Mouse (Mus musculus): Measurements from ENCODE around the gene Olfr465-ps1. TPM values are rescaled to one million over a fixed set of nuclear protein-coding genes. Genes with fewer than 3 reads are reported as not detected.

The Olfr465-ps1 gene
- not detected in 2 replicates for total RNA-seq (2015)
- not detected in 2 replicates for total RNA-seq (2017)

- no peak for ATAC-seq (ENCODE audit: poor library complexity, severe bottlenecking)
Measured at GRCm38 (mm10) chr13:65137789-65138188, at the start of gene Olfr465-ps1. Gene Olfr465-ps1, plus strand, starts transcription at chr13:65138089.

GRCm38 (mm10) chr13:65095923-65096322 is 42.0 kb upstream of the Olfr465-ps1 start:
- peak; percentile 56 for ATAC-seq (ENCODE audit: poor library complexity, severe bottlenecking)

DNA sequence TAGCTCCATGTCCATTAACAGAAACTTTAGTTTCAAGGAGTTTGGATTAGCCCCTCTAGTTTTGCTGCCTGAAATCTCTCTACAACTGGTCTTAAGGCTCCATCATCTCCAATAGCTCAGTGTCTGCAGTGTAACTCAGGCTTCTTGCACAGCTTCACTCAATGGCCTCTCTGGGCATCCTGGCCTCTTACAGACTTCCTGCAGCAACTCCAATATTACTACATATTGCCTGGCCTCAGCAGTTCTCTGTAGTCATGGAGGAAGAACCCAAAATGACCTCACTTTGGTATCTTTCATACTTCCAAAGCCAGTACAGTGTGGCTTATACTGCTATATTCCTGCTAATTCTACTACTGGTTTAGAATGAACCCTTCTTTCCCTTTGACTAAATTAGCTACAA is 40.9 kb upstream of the Olfr465-ps1 start:
- peak; percentile 69 for ATAC-seq (ENCODE audit: poor library complexity, severe bottlenecking)

GRCm38 (mm10) chr13:65100678-65101077 is 37.2 kb upstream of the Olfr465-ps1 start:
- no peak for ATAC-seq (ENCODE audit: poor library complexity, severe bottlenecking)

- ATAC-seq (ENCODE audit: poor library complexity, severe bottlenecking): peak; percentile 84
Measured at GRCm38 (mm10) chr13:65101232-65101631, 36.7 kb upstream of the Olfr465-ps1 start.

DNA sequence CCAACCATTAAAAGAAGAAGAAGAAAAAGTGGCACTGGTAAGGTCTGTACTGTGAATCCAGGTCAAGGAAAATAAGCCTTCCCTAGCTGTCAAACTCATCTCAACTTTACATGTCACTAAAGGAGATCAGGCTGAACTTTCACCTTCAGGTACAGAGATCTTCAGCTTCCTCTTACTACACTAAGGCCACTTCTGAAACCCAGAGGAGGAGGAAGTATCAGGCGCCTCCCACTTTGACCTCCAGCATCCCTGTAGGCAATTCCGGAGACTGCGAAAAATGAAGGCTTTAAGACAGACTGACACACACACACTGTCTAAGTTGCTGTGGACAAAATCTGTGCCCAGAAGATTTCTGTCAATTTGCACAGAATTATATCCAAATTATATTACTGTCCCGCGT is 25.9 kb upstream of the Olfr465-ps1 start:
- ATAC-seq (ENCODE audit: poor library complexity, severe bottlenecking): peak; percentile 81

DNA sequence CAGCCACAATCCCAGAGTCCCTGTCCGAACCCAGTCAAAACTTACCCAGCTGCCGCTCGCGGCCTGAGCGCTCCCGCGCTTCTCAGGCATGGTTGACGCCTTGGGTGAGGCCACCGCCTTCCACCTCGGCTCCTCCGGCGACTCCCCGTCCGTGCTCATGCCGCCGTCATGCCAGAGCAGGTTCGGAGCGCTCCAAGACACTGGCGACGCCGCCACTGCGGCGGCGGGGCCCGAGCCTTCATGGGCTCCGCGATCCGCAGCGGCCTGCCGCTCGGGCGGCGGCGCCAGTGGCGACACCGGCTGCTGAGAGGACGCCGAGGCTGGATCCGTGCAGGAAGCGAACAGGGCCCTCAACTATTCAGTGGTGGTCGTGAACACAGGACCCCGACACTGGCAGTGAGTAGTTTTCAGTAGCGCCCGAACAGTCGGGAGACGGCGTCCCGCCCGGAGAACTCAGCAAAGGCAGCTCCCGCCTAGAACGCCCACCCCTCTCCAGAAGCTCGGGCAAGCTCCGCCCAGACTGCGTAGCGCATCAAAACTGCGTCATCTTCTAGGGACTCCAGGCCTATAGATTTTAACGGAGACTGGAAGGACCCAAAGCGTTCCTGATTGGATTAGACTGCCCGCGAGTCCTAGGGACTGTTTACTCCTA is 25.3 kb upstream of the Olfr465-ps1 start, which contains the start of gene Mfsd14b:
Mfsd14b (minus strand) TSS at position 517 of the 652 bp plus-strand sequence.
- ATAC-seq (ENCODE audit: poor library complexity, severe bottlenecking): peak; percentile 83

GRCm38 (mm10) chr13:65113239-65113638 is 24.6 kb upstream of the Olfr465-ps1 start:
- ATAC-seq (ENCODE audit: poor library complexity, severe bottlenecking): peak; percentile 33

- no peak for ATAC-seq (ENCODE audit: poor library complexity, severe bottlenecking)
Measured at GRCm38 (mm10) chr13:65120984-65121383, 16.9 kb upstream of the Olfr465-ps1 start.

GRCm38 (mm10) chr13:65122111-65122510 is 15.8 kb upstream of the Olfr465-ps1 start:
- ATAC-seq (ENCODE audit: poor library complexity, severe bottlenecking): peak; percentile 97

DNA sequence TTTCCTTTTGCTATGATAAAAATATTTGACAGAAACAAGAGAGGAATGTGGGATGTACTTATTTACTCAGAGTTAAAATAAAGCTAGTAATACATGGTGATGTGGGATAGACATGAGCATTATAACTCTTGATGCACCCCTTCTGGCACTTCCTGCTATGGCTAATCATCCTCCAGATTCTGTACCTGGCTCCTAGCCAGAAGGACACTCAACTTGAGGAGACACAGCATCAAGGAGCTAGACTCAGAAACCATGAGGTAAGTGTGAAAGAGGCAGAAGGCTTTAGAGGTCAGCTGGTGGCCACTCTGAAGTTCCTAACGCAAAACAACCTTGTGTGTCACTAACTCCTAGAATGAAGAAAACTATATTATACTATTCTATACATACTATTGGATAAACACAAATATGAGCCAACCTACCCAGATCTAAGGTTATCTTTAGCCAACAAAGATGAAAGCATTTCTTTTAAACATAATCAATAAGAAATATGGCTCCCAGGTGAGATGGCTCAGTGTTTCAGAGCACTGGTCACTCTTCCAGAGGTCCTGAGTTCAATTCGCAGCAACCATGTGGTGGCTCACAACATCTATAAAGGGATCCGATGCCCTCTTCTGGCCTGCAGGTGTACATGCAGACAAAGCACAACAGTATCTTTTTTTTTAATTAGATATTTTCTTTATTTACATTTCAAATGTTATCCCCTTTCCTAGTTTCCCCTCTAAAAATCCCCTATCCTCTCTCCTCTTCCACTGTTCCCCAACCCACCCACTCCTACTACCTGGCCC is 10.6 kb upstream of the Olfr465-ps1 start:
- peak; percentile 75 for ATAC-seq (ENCODE audit: poor library complexity, severe bottlenecking)

- ATAC-seq (ENCODE audit: poor library complexity, severe bottlenecking): no peak
Measured at GRCm38 (mm10) chr13:65149940-65150339, 12.1 kb downstream of the Olfr465-ps1 start, which contains the start of gene Olfr466. Gene Olfr466, plus strand, starts transcription at chr13:65150240.

DNA sequence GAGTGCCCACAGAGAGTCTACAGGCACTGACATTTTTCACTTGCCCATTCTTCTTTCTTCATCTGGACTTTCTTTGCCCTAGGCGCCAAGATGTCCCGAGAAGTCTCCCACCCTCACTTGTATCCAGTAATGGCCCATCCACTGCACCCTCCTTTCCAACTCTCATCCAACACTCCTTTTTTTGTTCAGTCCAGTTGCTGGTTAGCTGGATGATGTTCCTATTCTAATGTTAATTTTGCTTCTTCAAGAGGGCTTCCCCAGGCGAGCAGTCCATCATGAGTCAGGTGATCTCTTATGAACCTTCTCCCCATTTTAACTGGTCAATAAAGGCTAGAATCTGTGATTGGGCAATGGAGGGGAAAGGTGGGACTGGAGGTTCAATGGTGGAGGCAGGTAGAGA is 36.2 kb downstream of the Olfr465-ps1 start:
- ATAC-seq (ENCODE audit: poor library complexity, severe bottlenecking): no peak

- ATAC-seq (ENCODE audit: poor library complexity, severe bottlenecking): peak; percentile 98
Measured at GRCm38 (mm10) chr13:65175734-65176471, 38.0 kb downstream of the Olfr465-ps1 start.

DNA sequence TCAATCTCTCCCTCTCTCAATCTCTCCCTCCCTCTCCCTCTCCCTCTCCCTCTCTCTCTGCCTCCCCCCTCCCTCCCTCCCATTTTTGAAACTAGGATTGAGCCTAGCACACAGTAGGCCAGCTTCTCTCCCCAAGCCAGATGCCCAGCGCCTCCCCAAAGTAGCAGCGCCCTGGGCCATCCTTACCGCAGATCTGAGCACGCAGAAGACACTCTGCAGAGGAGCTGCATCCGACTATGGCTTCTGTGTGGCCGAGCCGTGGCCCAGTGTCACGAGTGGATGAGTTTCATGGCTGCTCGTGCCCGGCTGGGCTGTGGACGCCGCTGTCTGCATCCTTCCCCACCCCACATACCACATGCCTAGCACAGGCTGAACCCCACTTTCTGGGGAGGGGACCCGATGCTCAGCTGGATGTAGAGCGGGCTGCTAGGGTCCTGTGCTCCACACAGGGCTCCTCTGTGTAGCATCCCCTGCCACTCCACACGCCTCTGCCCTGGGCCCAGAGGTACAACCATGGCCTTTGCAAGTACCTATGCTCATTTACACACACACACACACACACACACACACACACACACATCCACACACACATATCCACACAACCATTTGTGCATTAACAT is 38.7 kb downstream of the Olfr465-ps1 start:
- ATAC-seq (ENCODE audit: poor library complexity, severe bottlenecking): no peak

Other genes with a start within 250 kb of the Olfr465-ps1 start
- gene Cntnap3, start 234.1 kb upstream of the Olfr465-ps1 start, total RNA-seq (2015): not detected in 2 replicates
- gene Cntnap3, start 234.1 kb upstream of the Olfr465-ps1 start, total RNA-seq (2017): not detected in 2 replicates
- gene Spata31, start 220.7 kb upstream of the Olfr465-ps1 start, total RNA-seq (2015): not detected in 2 replicates
- gene Spata31, start 220.7 kb upstream of the Olfr465-ps1 start, total RNA-seq (2017): not detected in 2 replicates
- gene Spata31d1c, start 105.0 kb upstream of the Olfr465-ps1 start, total RNA-seq (2015): not detected in 2 replicates
- not detected in 2 replicates for gene Spata31d1c, start 105.0 kb upstream of the Olfr465-ps1 start, total RNA-seq (2017)
- gene Prss47, start 85.3 kb upstream of the Olfr465-ps1 start, total RNA-seq (2015): 0.58 TPM in 1 of 2 replicates, not detected in the other
- gene Prss47, start 85.3 kb upstream of the Olfr465-ps1 start, total RNA-seq (2017): not detected in 2 replicates
- gene Mfsd14b, start 25.1 kb upstream of the Olfr465-ps1 start, total RNA-seq (2015): 168 and 183 TPM in 2 replicates
- gene Mfsd14b, start 25.1 kb upstream of the Olfr465-ps1 start, total RNA-seq (2017): 179 and 207 TPM in 2 replicates
- not detected in 2 replicates for gene Olfr466, start 12.2 kb downstream of the Olfr465-ps1 start, total RNA-seq (2015)
- gene Olfr466, start 12.2 kb downstream of the Olfr465-ps1 start, total RNA-seq (2017): not detected in 2 replicates
- gene Nlrp4f, start 67.9 kb downstream of the Olfr465-ps1 start, total RNA-seq (2015): not detected in 2 replicates
- not detected in 2 replicates for gene Nlrp4f, start 67.9 kb downstream of the Olfr465-ps1 start, total RNA-seq (2017)
- gene Gm10775, start 121.5 kb downstream of the Olfr465-ps1 start, total RNA-seq (2015): not detected in 2 replicates
- not detected in 2 replicates for gene Gm10775, start 121.5 kb downstream of the Olfr465-ps1 start, total RNA-seq (2017)
- 14.7 and 20.3 TPM in 2 replicates for gene Zfp369, start 140.7 kb downstream of the Olfr465-ps1 start, total RNA-seq (2015)
- gene Zfp369, start 140.7 kb downstream of the Olfr465-ps1 start, total RNA-seq (2017): 24.2 and 26.3 TPM in 2 replicates

Measured in megakaryocyte, adult 5-6 weeks (primary cell).